Mouse (Mus musculus) left cerebral cortex, adult 11 months (tissue): ENCODE data around the gene Lrrc75b.

ENCODE experiments used
- DNase-seq: peaks from one replicate; pipeline ENCODE4 v3.0.0; 2022; ENCODE audit warnings: low spot score

The Lrrc75b gene

DNA sequence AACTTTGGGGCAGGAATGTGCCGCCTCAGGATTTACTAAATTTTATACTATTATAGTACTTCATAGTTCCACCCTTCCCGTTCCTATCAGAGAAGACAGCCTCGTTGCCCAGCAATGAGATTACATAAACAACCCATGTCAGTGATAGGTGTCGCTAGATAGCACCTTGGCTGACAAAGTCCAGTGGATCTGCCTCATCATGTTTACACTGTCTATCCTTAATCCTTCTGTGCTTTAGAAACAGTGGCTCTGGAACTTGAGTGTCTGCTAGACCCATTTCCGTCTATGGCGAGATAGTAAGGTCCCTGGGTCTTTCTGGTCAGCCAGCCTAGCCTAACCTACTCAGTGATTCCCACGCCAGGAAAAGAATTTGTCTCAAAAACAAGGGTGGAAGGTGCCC is 59.8 kb downstream of the Lrrc75b start:
- no peak for DNase-seq
